Mouse (Mus musculus) induced T-regulatory cell, adult 2 months (primary cell): ENCODE data around the gene Olfr70.

Source experiments
- DNase-seq: peaks from one replicate; pipeline ENCODE4 v3.0.0-alpha.2; 2012; ENCODE audit warnings: low read depth

Gene Olfr70

GRCm38 (mm10) chr4:43711821-43712220 is 11.2 kb upstream of the Olfr70 start:
- peak; percentile 72 for DNase-seq

GRCm38 (mm10) chr4:43709869-43710268 is 9.3 kb upstream of the Olfr70 start, which contains the start of gene Olfr71:
Gene Olfr71, minus strand, starts transcription at chr4:43710255.
- DNase-seq = no peak

- DNase-seq = no peak
These were observed 5.4 kb upstream of the Olfr70 start for GRCm38 (mm10) chr4:43705991-43706390.

GRCm38 (mm10) chr4:43703851-43704250 is 3.2 kb upstream of the Olfr70 start:
- DNase-seq = no peak

- DNase-seq = peak; percentile 29
These were observed 2.8 kb upstream of the Olfr70 start for GRCm38 (mm10) chr4:43703439-43703838.

- no peak for DNase-seq
These were observed 4.0 kb downstream of the Olfr70 start for GRCm38 (mm10) chr4:43696561-43696960.

GRCm38 (mm10) chr4:43695249-43695671 is 5.3 kb downstream of the Olfr70 start:
- no peak for DNase-seq

- no peak for DNase-seq
These were observed 6.0 kb downstream of the Olfr70 start for GRCm38 (mm10) chr4:43694439-43695248.

GRCm38 (mm10) chr4:43693806-43694241 is 6.8 kb downstream of the Olfr70 start:
- DNase-seq = no peak

GRCm38 (mm10) chr4:43691026-43691425 is 9.6 kb downstream of the Olfr70 start:
- no peak for DNase-seq

GRCm38 (mm10) chr4:43690021-43690420 is 10.6 kb downstream of the Olfr70 start:
- no peak for DNase-seq

GRCm38 (mm10) chr4:43679416-43680043 is 21.1 kb downstream of the Olfr70 start:
- DNase-seq = no peak

- DNase-seq = no peak
These were observed 22.1 kb downstream of the Olfr70 start for GRCm38 (mm10) chr4:43678541-43678940.

- DNase-seq = no peak
These were observed 25.0 kb downstream of the Olfr70 start for GRCm38 (mm10) chr4:43675608-43676007.

- DNase-seq = no peak
These were observed 25.6 kb downstream of the Olfr70 start for GRCm38 (mm10) chr4:43674974-43675373.

GRCm38 (mm10) chr4:43673703-43674102 is 26.9 kb downstream of the Olfr70 start:
- DNase-seq = no peak

- DNase-seq = peak; percentile 92
These were observed 28.5 kb downstream of the Olfr70 start for GRCm38 (mm10) chr4:43672070-43672469.

GRCm38 (mm10) chr4:43669428-43669794 is 31.2 kb downstream of the Olfr70 start:
- no peak for DNase-seq

GRCm38 (mm10) chr4:43668782-43669427 is 31.7 kb downstream of the Olfr70 start, which contains the start of the genes Tmem8b and Fam221b:
Gene Tmem8b, plus strand, starts transcription at chr4:43668971.
Gene Fam221b, minus strand, starts transcription at chr4:43669145.
- peak; percentile 92 for DNase-seq

GRCm38 (mm10) chr4:43666412-43666811 is 34.2 kb downstream of the Olfr70 start:
- DNase-seq = peak; percentile 49

- DNase-seq = peak; percentile 28
These were observed 43.5 kb downstream of the Olfr70 start for GRCm38 (mm10) chr4:43657146-43657545.

- DNase-seq = peak; percentile 96
These were observed 44.1 kb downstream of the Olfr70 start, which contains the start of gene Hint2 for GRCm38 (mm10) chr4:43656339-43657109. Gene Hint2, minus strand, starts transcription at chr4:43656466.
